Mouse (Mus musculus): ENCODE measurements around the gene Wbp4. TPM values are rescaled to one million over a fixed set of nuclear protein-coding genes. Genes with fewer than 3 reads are reported as not detected.

Wbp4 gene
- polyA plus RNA-seq, 1 experiment from 2014 or later, result 15.1 TPM

DNA sequence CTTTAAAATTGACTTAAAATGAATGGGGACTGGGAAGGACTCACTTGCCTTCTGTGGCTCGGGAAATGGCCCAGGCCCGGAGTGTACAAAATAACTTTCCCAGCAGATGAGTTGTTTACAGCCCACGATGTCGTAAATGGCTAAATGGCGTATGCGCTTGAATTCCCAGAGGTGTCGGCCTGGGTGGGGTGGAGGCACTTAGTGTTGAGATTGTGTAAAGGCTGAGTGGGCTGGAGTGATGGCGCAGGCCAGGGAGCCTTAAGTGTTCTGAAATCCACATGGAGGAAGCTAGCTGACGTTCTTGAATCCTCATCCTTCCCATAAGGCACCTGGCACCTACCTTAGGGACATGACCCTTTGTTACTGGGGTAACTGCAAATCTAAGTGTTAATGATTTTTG lies 7.2 kb upstream of the Wbp4 start:
- Histone ChIP-seq H3K4me3 (ENCODE audit: low read depth, low read length) (no peak overlapping the region), H3K4me2 (ENCODE audit: low read depth, low read length) (no peak overlapping the region), H3K27ac (ENCODE audit: low read depth) (no peak overlapping the region), H3K9me3 (ENCODE audit: low read length) (no peaks in the 10 kb centered on the region), H3K36me3 (replicated peaks; ENCODE audit: insufficient read depth, low read length) (peaks cover 4% of the 10 kb centered on the region; the same call in 1 of the 2 replicates), H3K27me3 (ENCODE audit: insufficient read depth, low read length) (no peaks in the 10 kb centered on the region), H3K4me1 (ENCODE audit: insufficient read depth) (peaks cover 24% of the 10 kb centered on the region), H3K9ac (replicated peaks) (no peak overlapping the region)
- no peak for TF ChIP-seq EP300 (IDR thresholded peaks at IDR 0.05; ENCODE audit: low read depth)
- no peak for TF ChIP-seq CTCF (IDR thresholded peaks at IDR 0.05; ENCODE audit: low read depth)
- DNase-seq (no peak), ATAC-seq (no peak)
- 87% methylated on average over 9 of the region's 9 CpGs for WGBS (ENCODE audit: insufficient replicate concordance)

DNA sequence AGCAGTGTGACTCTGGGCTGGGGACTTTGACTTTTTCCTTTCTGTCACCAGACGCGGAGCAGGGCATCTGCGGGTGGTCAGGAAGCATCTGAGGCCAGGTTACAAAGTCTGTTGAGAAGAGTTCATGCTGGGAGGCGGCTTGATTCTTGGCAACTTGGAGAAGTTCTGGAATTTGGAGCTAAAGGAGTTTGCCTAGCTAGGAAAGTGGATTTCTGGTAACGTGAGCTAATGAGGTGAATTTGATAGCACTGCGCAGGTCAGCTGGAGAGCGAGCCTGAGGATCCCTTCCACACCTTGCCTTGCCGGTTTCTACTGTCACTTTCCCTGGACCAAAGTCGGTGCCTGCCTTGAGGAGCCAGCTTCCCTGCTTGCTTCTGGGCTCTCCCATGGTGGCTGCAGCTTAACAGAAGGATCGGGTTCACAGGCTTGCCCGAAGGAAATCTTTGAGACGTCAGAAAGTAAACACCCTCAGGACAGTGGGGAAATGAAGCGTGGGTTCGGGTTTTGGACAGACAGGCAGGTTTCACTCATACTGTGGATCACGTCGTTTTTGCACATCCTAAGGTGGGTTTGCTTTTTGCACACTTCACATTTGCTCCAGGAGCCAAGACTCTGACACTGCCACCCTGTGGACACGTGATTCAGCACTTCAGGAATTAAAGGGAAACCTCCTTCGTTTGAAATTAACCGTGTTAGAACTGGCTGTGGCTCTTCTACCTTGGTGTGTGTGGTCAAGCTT lies 5.8 kb upstream of the Wbp4 start:
- Histone ChIP-seq H3K9me3 (ENCODE audit: low read length) (no peaks in the 10 kb centered on the region), H3K4me2 (ENCODE audit: low read depth, low read length) (peak overlapping the region; percentile 80), H3K27ac (ENCODE audit: low read depth) (peak overlapping the region; percentile 67), H3K36me3 (replicated peaks; ENCODE audit: insufficient read depth, low read length) (0 out of 2 replicates have a peak, but pooled peaks cover 4% of the 10 kb centered on the region), H3K4me1 (ENCODE audit: insufficient read depth) (peaks cover 34% of the 10 kb centered on the region), H3K4me3 (ENCODE audit: low read depth, low read length) (peak overlapping the region; percentile 38), H3K9ac (replicated peaks) (peak overlapping the region; percentile 58), H3K27me3 (ENCODE audit: insufficient read depth, low read length) (no peaks in the 10 kb centered on the region)
- WGBS (ENCODE audit: insufficient replicate concordance), result 7% methylated on average over 19 of the region's 19 CpGs
- TF ChIP-seq CTCF (IDR thresholded peaks at IDR 0.05; ENCODE audit: low read depth), result peak; percentile 69
- TF ChIP-seq EP300 (IDR thresholded peaks at IDR 0.05; ENCODE audit: low read depth), result no peak
- DNase-seq, result peak; percentile 50
- ATAC-seq, result peak; percentile 66

DNA sequence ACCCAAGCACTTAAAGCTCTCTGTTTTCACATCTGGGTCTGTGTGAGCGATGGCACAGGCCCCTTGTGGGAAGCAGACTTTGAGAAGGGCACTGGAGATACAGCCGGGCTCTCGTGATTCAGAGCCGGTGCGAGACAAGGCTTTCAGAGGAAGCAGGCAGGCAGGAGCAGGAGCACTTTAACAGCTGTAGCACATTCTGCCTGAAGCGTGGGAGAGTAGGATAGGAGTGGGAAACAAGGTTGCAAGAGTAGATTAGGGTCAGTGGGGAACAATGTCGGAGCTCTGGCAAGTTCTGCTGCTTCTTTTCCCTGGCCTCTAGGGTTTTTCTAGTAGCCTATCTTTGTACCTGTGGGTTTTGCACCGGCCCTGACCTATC lies 5.3 kb upstream of the Wbp4 start:
- DNase-seq, result peak; percentile 24
- TF ChIP-seq CTCF (IDR thresholded peaks at IDR 0.05; ENCODE audit: low read depth) (no peak), EP300 (IDR thresholded peaks at IDR 0.05; ENCODE audit: low read depth) (no peak)
- ATAC-seq, result peak; percentile 18

DNA sequence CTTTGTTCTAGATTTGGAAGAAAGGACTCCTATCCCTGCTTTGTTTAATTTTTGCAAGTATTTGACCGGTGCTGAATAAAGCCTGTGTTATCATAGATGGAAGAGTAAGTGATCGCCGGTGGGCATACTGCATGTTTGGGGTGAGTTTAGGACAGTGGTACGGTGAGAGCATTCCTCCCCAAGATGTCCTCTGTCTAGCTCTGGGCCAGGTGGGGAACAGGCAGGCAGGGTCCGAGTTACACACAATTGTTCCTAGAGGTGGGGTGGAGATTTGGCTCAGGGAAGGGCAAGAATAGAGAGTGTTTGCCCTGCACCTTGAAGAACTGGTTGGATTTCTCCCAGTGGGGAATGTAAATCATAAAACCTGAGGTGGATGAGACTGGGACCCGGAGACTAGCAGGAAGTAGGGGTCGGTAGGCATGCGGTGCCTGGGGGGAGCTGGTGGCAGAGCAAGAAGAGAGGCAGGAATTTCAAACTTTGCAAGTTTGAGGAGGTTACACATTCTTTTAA lies 2.3 kb upstream of the Wbp4 start:
- H3K9me3 ChIP-seq (ENCODE audit: low read length), result no peaks in the 10 kb centered on the region
- WGBS (ENCODE audit: insufficient replicate concordance), result 63% methylated on average over 8 of the region's 8 CpGs
- DNase-seq (no peak), ATAC-seq (no peak)
- H3K9ac ChIP-seq (replicated peaks), result peak overlapping the region; percentile 97
- TF ChIP-seq EP300 (IDR thresholded peaks at IDR 0.05; ENCODE audit: low read depth), result no peak
- TF ChIP-seq CTCF (IDR thresholded peaks at IDR 0.05; ENCODE audit: low read depth), result no peak
- peak overlapping the region; percentile 99 for H3K4me3 ChIP-seq (ENCODE audit: low read depth, low read length)
- peak overlapping the region; percentile 83 for H3K4me2 ChIP-seq (ENCODE audit: low read depth, low read length)
- H3K27ac ChIP-seq (ENCODE audit: low read depth), result no peak overlapping the region
- no peaks in the 10 kb centered on the region for H3K27me3 ChIP-seq (ENCODE audit: insufficient read depth, low read length)
- no peaks in the 10 kb centered on the region for H3K36me3 ChIP-seq (replicated peaks; ENCODE audit: insufficient read depth, low read length)
- H3K4me1 ChIP-seq (ENCODE audit: insufficient read depth), result peaks cover 38% of the 10 kb centered on the region

More for the DNA sequence above, 5.3 kb upstream of the Wbp4 start:
- Histone ChIP-seq H3K27ac (ENCODE audit: low read depth) (peak overlapping the region; percentile 67), H3K27me3 (ENCODE audit: insufficient read depth, low read length) (no peaks in the 10 kb centered on the region), H3K4me3 (ENCODE audit: low read depth, low read length) (peak overlapping the region; percentile 38), H3K9me3 (ENCODE audit: low read length) (no peaks in the 10 kb centered on the region), H3K4me1 (ENCODE audit: insufficient read depth) (peaks cover 34% of the 10 kb centered on the region), H3K36me3 (replicated peaks; ENCODE audit: insufficient read depth, low read length) (no peaks in the 10 kb centered on the region), H3K4me2 (ENCODE audit: low read depth, low read length) (peak overlapping the region; percentile 80), H3K9ac (replicated peaks) (peak overlapping the region; percentile 58)
- 12% methylated on average over 8 of the region's 8 CpGs for WGBS (ENCODE audit: insufficient replicate concordance)

DNA sequence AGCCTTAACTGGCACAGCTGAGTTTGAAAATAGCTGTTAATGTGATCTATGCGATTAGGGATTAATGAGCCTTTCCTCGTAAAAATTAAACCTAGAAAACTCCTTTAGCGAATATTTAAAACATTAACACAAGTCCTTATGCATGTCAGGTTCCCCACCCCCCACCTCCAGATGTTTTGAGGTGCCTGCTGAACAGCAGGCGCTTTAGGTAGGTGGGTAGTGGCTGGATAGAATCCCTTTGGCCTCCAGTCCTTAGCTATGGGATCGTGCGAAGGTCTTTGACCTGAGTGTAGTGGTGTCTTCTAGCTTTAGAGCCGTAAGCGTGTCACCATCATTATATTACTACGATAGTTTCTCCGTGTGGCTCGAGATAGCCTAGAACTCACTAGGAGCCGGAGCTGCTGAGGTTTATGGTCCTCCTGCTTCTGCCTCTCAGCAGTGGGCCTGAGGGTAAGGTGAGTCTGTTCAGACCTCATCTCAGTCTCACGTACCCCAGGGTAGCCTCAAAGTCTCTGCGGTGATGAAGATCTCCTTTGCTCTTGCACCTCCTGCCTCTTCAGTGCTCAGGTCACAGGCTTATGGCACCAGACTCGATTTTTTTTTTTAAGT lies 1.5 kb upstream of the Wbp4 start:
- no peak for ATAC-seq
- Histone ChIP-seq H3K9me3 (ENCODE audit: low read length) (no peaks in the 10 kb centered on the region), H3K36me3 (replicated peaks; ENCODE audit: insufficient read depth, low read length) (no peaks in the 10 kb centered on the region), H3K4me3 (ENCODE audit: low read depth, low read length) (peak overlapping the region; percentile 99), H3K27me3 (ENCODE audit: insufficient read depth, low read length) (no peaks in the 10 kb centered on the region), H3K9ac (replicated peaks) (peak overlapping the region; percentile 97), H3K4me2 (ENCODE audit: low read depth, low read length) (peak overlapping the region; percentile 83), H3K4me1 (ENCODE audit: insufficient read depth) (peaks cover 38% of the 10 kb centered on the region), H3K27ac (ENCODE audit: low read depth) (peak overlapping the region; percentile 100)
- no peak for DNase-seq
- 27% methylated on average over 15 of the region's 15 CpGs for WGBS (ENCODE audit: insufficient replicate concordance)
- TF ChIP-seq EP300 (IDR thresholded peaks at IDR 0.05; ENCODE audit: low read depth) (no peak), CTCF (IDR thresholded peaks at IDR 0.05; ENCODE audit: low read depth) (no peak)

DNA sequence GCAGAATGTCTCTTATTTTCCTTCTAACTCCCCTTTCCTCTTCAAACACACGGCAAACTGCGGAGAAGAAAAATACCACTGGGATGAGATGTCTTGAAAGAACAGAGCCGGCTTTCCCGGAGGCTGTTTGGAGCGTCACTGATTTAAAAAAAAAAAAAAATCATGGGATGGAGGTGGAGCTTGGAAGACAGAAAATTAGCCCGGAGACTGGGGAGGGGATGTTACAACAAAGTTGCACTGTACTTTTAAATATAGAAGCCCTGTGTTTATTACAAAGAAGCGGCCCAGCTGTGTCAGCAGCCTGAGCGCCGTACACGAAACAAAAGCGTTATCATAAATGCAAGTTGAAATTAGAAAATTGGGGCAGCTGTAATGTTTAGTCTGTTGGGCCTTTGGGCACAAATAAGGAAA lies 936 bp upstream of the Wbp4 start:
- H3K4me2 ChIP-seq (ENCODE audit: low read depth, low read length), result peak overlapping the region; percentile 83
- no peaks in the 10 kb centered on the region for H3K9me3 ChIP-seq (ENCODE audit: low read length)
- ATAC-seq (no peak), DNase-seq (no peak)
- H3K9ac ChIP-seq (replicated peaks), result peak overlapping the region; percentile 97
- peak overlapping the region; percentile 99 for H3K4me3 ChIP-seq (ENCODE audit: low read depth, low read length)
- no peaks in the 10 kb centered on the region for H3K36me3 ChIP-seq (replicated peaks; ENCODE audit: insufficient read depth, low read length)
- peak overlapping the region; percentile 100 for H3K27ac ChIP-seq (ENCODE audit: low read depth)
- H3K4me1 ChIP-seq (ENCODE audit: insufficient read depth), result peaks cover 35% of the 10 kb centered on the region
- no peaks in the 10 kb centered on the region for H3K27me3 ChIP-seq (ENCODE audit: insufficient read depth, low read length)
- TF ChIP-seq CTCF (IDR thresholded peaks at IDR 0.05; ENCODE audit: low read depth) (no peak), EP300 (IDR thresholded peaks at IDR 0.05; ENCODE audit: low read depth) (no peak)
- 0% methylated on average over 11 of the region's 11 CpGs for whole genome bisulfite sequencing (ENCODE audit: insufficient replicate concordance)
